Mouse (Mus musculus) cerebellum, postnatal 14 days (tissue): ENCODE data around the gene Csad.
"Not testable (repeated sequence)": the region's sequence is repeated elsewhere in the genome, so short reads cannot be mapped to it uniquely, and the experiment has no call there.

Source experiments
- DNase-seq, 2 experiments: peaks; one replicate each; pipeline ENCODE4 v3.0.0; 2021; ENCODE audit warnings: mixed read lengths in 2 of 2

Csad gene

DNA sequence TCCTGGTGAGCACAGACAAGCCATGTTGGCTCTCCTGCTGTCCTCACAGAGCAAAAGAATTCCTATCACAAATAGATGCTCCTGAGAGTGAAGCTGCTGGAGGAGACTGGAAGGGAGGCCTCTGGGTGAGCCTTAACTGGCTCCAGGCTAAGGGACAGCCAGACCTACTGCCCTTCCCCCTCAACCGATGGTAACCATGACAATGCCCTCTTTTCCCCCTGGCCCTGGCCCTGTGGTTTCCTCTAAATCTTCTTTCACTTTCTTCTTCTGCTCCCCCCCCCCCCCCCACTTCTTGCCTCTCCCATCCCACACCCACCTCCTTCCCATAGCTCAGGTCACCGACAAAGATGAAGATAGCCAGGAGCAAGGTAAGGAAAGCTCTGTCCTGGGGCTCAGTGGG, 29.4 kb upstream of the Csad start:
- DNase-seq, result no peak

DNA sequence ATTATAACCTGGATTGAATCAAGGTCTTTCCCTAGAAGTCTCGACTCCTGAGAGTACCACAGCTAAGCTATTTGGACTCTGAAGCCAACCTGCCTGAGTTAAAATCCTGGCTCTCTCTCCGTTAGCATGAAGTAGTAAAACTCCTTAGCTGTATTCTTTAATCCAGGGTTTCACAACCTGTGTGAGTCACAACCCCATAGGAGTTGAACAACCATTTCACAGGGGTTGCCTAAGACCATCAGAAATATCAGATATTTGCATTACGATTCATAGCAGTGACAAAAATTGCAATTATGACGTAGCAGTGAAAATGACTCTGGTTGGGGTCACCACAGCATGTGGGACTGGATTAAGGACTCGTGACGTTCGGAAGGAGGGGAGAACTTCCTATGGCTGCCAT, 28.2 kb upstream of the Csad start:
- DNase-seq, result no peak

DNA sequence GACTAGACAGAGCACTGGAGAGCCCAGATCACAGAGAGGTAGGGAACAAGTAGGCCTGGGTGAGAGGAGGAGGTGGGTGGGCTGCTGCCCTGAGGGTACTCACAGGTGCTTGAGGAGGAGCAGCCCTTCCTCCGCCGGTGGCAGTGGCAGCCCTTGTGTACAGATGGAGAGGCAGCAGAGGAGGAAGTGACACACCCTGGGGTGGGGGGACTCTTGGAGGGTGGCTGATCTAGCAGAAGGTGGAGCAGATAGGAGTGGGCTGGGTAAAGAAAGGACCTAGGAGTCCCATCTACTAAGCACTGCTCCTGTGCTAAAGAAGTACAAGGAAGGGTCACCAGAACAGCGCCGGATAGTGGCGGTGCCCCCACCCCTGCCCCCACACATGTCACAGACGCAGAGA, 27.2 kb upstream of the Csad start, which contains the start of gene Itgb7:
Gene Itgb7 (minus strand): TSS at position 197 of the 400 bp plus-strand sequence.
- no peak for DNase-seq

DNA sequence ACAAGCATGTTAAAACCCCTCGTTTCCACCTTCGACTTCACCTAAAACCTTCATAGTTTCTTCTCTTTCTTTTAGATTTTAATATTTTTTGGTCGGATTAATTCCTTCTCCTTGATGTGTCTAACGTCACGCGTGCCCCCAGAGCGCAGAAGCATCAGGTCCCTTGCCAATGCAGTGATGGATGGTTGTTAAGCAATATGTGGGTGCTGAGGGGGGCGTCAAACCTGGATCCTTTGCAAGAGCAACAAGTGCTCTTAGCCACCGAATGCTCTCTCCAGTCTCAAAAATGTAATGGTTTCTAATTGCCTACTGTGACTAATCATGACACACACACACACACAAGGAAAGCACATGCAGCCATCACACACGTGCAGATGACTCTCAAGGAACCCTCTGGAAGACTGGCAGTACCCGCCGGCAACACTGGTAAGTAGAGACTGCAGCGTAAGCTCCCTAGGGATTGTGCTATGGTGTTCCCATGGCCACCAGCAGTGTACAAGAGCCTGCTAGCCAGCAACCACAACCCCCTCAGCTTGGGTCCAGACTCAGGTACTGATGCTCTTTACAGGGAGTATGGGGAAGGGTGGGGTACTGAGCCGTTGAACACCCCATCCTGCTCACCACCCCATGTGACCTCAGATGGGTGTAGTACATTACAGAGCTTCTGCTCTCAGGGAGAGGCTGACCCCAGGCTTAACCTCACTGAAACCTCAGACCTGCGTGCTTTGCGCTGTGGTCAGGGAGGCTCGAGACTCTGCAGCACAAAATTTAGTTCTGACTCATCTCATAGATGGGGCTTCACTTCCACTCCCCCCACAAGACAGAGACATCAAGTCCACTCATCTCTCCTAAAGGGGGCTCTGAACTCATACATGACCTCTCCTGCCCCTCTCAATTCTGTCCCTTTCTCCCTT, 26.1 kb upstream of the Csad start:
- no peak for DNase-seq

DNA sequence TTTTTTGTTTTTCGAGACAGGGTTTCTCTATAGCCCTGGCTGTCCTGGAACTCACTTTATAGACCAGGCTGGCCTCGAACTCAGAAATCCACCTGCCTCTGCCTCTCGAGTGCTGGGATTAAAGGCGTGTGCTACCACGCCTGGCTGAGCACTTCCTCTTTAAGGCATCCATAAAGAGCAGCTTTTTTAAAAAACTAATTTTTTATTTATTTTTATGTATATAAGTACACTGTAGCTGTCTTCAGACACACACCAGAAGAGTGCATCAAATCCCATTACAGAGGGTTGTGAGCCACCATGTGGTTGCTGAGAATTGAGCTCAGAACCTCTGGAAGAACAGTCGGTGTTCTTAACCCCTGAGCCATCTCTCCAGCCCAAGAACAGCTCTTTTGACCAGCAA, 21.1 kb upstream of the Csad start:
- not testable (repeated sequence) for DNase-seq

DNA sequence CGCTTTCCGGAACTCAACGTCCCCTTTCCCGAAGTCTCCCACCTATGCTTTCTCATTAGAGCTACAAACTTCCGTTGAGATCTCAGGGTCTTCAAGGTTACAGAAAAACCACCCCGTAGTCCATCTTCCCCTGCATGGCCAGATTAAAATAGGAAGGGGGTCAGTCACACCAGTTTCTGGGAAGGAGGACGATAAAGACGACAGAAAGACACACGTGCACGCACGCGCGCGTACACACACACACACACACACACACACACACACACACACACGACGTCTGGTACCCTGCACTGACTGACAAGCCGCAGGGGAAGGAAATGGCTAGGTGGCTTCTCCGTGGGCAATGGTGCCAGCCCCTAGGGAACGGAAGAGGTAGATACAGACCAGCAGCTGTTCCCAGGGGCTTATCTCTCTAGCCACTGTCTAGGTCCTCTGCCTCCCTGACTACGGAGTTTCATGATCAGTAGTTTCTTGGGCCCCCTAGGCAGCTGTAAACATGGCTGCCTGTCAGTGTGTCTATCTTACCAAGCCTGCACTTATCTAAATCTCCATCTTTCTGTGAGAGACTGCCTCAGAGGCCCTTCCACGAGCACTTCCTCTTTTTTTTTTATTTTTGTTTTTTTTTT, 20.6 kb upstream of the Csad start:
- DNase-seq, result no peak

DNA sequence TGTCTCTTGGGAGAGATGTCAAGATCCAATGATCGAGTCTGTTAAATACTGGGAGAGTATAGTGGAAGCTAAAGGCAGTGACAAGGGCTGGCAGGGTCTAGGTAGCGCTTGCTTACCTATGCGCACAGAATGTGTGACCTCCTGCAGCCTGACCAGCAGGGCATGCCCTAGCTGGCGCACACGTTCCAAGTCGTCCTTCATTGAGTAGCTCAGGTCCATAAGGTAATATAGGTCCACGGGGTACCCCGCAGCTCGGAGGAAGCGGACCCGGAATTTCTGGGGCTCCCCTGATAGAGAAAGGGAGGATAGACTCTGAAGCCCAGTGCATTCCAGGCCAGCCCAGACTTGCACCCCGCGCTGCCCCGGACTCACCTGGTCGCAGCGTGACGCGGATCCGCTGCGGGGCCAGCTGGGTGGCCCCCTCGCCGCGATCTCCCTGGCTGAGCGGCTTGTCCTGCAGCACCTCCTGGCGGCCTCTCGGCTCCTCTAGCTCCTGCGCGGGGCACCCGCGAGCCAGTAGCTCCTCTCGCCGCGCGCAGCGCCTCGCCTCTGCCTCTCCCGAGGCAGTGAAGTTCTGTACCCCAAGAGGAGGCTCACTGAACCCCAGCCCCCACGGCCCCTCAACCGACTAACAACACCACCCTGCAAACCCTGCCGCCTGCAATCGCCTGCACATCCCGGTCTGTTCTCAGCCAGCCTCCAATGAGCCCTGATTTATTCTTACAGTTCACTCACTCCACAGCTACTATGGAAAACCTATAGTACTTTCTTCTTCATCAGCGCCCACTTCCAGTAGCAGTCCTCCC, 19.9 kb upstream of the Csad start:
- peak; percentile 86 to 88 for DNase-seq

DNA sequence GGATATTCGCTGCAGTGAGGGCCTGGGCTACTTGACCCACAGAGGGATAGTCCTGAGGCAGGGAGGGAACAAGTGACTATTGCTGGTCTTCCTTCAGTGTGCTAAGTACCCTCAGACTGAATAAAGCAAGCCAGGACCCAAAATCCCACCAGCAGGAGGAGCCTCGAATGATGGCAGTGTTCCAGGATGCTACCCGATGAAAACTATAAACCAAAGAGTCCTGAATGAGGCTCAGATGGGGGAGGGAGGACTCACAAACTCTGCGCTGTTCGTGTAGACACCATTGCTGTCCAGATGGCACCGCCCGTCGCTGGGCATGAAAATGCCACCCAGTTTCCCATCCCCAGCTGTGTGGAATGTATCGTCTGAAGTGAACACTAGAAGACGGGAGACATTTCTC, 17.9 kb upstream of the Csad start:
- DNase-seq, result peak in 1 of 2 experiments; percentile 45

DNA sequence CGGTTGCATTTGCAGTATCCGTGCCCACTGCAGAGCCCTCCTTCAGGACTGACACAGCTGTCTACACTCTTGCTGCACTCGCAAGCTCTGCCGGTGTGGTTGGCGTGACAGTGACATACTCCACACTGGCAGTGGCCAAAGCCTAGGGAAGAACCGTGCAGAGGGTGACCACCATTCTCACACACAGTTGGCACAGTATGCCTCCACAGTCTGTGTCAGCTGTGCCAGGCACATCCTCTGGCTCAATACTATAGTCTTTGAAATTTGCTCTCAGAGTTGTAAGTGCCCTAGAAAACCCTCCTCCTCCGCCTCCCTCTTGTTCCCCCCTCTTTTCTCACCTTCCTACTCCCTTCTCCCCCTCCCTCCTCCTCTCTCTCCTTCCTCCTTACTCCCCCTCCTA, 12.8 kb upstream of the Csad start:
- no peak for DNase-seq

DNA sequence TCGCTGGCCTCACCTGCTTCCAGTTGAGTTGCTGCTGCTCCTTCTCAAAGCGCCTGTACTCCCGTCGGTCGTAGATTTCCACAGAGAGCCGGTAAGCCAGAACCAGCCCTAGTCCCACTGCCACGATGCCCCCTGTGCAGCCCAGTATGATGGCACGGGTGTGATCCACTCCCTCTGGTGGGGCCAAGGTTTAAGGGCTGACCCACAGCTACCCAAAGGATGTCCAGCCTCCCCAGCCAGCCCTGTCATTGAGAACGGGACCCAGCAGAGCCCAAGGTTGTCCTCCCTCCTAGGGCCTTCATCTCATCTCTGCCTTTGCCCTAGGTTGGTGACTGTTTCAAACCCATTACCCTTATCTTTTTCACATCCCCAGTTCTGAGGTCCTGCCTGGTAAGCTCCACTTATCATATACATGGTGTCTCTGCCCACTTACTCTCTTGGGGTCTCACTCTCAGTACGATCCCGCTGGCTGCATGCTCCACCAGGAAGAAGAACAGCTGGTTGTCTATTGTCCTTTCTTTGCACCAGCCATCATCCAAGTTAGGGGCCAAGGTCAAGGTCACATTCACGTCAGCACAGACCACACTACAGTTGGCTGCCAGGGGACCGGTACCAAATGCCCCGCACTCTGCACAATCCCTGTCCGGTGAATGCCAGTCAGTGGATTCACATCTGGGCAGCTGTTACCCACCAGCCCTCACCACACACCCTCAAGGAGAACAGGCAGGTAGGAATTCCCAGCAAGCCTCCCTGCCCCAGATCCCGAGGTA, 12.1 kb upstream of the Csad start:
- DNase-seq, result no peak

DNA sequence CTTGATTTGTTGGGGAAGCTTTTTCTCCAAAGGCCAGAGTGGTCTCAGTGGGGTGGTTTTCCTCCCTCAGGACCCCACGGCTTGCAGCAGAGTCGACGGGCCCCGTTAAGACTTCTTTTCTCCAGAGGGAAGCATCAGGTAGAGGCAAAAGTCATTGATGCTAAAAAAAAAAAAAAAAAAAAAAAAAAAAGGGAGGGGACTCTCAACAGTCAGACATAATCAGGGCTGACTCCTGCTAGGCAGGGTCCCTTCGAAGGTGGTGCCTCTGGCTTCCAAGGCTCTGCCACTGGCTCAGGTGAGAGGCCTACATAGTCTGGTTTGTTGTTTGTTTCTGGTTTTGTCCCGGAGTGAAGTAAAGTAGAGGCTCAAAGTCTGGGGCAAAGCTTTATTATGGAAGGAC, 11.1 kb upstream of the Csad start:
- DNase-seq, result no peak

DNA sequence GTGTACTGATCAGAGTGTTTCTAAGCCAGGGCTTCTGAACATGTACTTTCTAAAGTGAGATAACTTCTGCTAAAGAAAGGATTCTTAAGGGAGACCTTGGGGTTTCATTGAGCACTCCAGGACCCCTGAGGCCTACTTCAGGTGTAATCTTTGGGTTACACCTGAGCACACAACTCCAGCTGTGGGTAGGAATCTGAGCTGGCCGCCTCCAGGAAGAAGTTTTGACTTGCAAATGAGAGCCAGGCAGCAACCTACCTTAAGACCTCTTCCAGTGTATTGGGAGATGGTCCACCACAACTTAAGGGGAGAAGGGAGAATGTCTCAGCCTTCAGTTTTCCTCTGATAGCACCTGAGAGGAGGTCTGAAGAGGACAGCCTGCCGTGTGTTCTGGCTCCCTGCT, 9.6 kb upstream of the Csad start:
- DNase-seq, result no peak

DNA sequence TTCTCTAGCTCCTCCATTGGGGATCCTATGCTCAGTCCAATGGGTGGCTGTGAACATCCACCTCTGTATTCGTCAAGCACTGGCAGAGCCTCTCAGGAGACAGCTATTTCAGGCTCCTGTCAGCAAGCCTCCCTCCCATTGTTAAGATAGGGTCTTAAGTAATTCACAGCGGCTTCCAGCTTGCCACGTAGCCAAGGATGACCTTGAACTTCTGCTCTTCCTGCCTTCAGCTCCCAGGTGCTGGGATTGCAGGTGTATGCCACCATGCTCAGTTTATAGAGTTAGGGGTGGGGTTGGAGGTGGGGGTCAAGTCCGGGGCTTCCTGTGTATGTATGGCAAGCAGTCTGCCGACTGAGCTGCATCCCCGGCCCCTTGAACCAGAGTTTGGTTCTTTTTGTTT, 7.4 kb upstream of the Csad start:
- DNase-seq, result no peak

DNA sequence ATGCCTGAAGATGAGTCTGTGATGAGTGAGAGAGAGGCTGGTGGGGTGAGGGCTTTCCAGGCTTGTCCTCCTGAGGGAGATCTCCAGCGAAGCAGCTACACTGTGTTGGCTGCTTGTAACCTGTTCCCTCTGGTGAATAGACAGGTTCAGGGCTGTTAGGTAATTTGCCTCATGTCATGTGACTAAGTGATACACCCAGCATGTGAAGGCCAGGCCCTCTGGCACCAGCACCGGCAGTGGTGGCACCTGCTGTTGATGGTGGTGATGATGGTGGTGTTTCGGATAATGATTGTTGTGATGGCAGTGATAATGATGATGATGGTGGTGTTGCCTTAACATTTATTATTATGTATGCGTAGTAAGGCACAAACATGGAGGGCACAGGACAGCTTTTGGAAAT, 6.3 kb upstream of the Csad start:
- no peak for DNase-seq

DNA sequence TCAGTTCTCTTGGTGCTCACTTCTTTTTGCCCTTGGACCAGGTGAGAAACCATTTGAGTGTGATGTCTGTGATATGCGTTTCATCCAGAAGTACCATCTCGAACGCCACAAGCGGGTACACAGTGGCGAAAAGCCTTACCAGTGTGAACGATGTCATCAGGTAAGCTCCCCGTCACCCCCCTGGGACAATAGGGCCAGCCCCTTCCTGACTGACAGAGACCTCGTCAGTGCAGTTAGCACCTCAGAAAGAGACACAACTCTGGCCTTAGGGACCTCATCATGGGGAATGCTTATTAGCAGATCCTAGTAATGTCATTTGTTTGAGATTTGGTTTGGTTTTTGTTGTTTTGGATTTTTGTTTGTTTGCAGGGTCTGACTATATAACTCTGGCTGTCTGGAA, 4.6 kb upstream of the Csad start:
- no peak for DNase-seq

DNA sequence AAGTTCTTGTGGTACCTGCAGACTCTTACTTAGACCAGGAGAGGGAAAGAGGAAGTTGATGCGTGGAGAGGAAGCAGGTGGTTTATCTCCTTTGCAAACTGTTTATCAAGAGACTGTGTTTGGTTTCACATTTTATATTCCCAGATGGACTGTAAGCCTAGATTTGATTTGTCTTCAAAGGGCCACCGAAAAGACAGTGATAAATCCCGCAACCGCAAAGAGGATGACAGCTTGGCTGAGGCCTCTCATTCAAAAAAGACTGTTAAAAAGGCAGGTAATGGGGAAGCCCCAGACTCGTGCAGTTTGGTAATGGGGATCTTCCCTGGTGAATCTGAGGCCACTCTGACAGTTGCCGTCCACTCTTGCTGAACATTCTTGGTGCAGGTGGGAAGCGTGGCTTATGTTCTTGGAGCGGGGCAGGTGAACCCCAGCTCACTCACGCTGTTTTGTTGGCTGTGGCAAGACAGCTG, 3.6 kb upstream of the Csad start:
- no peak for DNase-seq

DNA sequence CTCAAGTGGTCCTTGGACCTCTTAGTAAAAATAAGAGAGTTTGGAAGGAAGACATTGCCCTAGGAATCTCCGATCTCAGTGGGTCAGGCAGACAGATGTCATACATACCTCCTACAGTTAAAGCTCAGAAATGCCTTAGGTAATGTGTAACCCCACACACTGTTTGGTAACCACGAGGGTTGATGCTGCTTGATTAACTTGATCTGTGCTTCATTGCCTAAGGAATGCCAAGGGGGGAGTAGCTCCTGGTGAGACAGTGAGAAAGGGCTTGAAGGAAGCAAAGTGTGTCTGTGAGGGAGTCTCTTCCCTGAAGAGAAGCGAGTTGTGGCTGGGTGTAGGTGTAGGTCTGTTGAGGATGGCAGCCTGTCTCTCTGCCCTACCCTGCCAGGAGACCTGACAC, 2.8 kb upstream of the Csad start:
- no peak for DNase-seq

DNA sequence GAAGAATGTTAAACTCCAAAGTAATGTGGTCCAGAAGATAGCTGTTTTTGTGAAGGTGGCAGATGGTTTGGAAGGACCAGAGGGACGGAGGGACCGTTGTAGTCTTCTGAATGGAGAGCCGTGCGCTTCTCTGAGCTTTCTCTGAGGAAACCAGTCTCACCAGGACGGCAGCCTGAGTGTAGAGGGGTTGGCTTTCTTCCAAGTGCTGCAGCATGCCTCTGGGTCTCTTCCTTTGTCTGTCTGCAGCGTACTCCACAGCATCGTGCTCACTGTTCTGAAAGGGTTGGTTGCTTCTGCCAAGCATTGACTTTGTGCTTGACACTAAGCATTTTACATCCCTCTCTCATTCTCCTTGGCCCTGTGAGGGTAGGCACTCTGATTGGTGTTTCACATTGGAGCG, 1.3 kb upstream of the Csad start:
- peak; percentile 53 to 57 for DNase-seq

DNA sequence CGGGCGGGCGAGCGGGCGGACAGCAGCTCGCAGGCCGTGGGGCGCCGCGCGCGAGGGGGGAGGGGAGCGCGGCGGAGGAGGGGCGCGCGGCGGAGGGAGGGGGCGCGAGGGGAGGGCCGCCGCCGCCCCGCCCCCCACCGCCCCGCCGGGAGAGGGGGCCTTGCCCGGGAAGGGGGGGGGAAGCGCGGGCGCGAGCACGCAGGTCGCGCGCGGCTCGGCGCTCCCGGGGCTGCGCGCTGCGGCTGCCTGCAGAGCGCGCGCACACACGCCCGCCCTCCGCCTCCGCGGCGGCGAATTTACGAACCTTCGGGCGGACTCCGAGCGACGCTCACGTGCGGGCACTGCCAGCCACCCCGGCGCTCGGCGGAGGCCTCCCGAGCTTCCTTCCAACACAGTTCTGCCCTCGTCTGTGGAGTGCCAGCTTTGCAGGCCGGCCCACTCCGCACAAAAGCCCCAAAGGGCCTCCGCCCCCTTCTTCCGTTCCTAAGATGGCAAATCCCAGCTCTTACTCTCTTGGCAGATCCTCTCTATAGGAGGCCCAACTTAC, 616 bp downstream of the Csad start:
- peak; percentile 77 to 80 for DNase-seq

DNA sequence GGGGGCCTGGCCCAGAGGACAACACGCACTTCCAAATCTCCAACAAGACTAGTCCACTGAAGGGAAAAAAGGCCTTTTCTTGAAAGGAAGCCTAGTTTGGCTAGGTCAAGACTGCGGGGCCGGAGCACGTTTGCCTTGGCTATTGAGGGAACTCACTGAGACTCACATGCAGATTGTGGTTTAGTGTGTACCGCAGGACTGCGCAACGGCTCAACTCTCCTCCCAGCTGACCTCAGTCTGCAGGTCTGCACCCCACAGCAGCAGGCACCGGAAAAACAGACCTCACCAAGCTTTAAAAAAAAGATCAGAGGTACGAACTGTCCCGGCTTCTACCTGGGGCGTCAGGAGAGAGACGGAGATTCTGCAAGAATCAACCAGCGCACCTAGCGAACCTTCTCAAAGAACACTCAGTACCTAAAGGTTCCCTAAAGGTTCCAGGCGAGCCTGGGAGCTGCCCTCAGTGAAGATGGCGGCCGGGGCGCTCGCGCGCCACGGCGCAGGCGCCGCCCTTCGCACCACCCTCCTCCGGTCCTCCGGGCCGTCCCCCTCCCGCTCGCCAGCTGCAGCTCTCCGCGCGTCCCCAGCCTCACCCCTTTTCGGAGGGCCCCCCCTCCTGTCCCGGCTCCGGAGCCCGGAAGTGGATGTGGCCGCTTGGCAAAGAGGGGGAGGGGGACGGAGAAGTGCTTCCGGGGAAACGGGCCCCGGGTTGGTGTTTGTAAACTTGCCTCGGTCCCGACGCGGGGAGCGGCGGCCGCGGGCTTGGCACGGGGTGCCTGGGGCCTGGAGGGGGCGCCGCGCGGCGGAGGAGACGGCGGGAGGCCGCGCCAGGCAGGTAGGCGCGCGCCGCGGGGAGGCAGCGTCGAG, 1.3 kb downstream of the Csad start, which contains the start of gene Zfp740:
Gene Zfp740 (plus strand): TSS at position 279 of the 864 bp plus-strand sequence.
- peak; percentile 96 to 97 for DNase-seq

DNA sequence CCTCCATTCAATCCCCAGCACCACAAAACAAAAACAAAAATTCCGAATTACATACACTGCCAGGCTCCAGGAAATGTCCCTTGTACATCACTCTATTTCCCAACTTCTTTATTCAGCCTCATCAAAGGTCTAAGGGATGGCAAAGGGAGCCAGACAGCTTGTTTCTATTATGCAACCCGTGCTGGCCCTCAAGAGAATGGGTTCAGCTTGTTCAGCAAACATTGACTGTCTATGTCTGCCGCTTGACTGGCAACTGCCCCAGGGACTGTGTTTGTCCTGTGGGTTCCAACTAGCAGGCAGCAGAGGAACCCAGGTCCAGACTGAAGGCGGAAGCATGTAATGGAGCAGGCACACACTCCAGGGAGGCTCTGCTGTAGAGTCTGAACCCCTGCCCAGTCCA, 5.7 kb downstream of the Csad start:
- DNase-seq, result no peak
